ENCODE assay signal across 23 mouse cellular contexts in genomic region chr7:83594056-83594455, GRCm38 (mm10). TPM values are rescaled to one million over a fixed set of nuclear protein-coding genes. Genes with fewer than 3 reads are reported as not detected.
DNase-seq lines count a peak whose midpoint lies in the region; ATAC-seq lines count a peak whose summit lies in the region.
"Had no signal": no experiment of that assay in that cellular context is flagged by ENCODE, and none has a peak within 500 bp of the region (broad histone marks: within the 10 kb centered on the region; RNA-seq: fewer than 3 reads in every experiment).

No protein-coding gene starts in this region.

- H3K9me3 ChIP-seq in kidney, embryonic 15.5 days (replicated peaks) = no peaks in the 10 kb centered on the region
- H3K9me3 ChIP-seq in kidney, embryonic 14.5 days (ENCODE audit: control insufficient read depth, low read length) = no peaks in the 10 kb centered on the region
- H3K9me3 ChIP-seq: embryonic facial prominence, embryonic 13.5 days; embryonic facial prominence, embryonic 15.5 days; forebrain, embryonic 10.5 days; forebrain, embryonic 12.5 days had no signal

- no peaks in the 10 kb centered on the region for H3K27me3 ChIP-seq in kidney, embryonic 15.5 days
- H3K27me3 ChIP-seq in kidney, embryonic 14.5 days (ENCODE audit: control insufficient read depth, insufficient read depth, low read length) = no peaks in the 10 kb centered on the region
- H3K27me3 ChIP-seq: embryonic facial prominence, embryonic 13.5 days; embryonic facial prominence, embryonic 15.5 days; forebrain, embryonic 12.5 days had no signal

- no peaks in the 10 kb centered on the region for H3K4me1 ChIP-seq in kidney, embryonic 15.5 days
- H3K4me1 ChIP-seq in kidney, embryonic 14.5 days (ENCODE audit: control insufficient read depth, insufficient read depth, low read length) = 0 out of 2 replicates have a peak, but pooled peaks cover 4% of the 10 kb centered on the region
- H3K4me1 ChIP-seq: embryonic facial prominence, embryonic 13.5 days; embryonic facial prominence, embryonic 15.5 days; forebrain, embryonic 10.5 days; forebrain, embryonic 12.5 days had no signal

- H3K36me3 ChIP-seq in kidney, embryonic 15.5 days = no peaks in the 10 kb centered on the region
- no peaks in the 10 kb centered on the region for H3K36me3 ChIP-seq in kidney, embryonic 14.5 days (ENCODE audit: control insufficient read depth, insufficient read depth, low read length)
- H3K36me3 ChIP-seq: embryonic facial prominence, embryonic 13.5 days; embryonic facial prominence, embryonic 15.5 days; forebrain, embryonic 10.5 days; forebrain, embryonic 12.5 days had no signal

- H3K9ac ChIP-seq in kidney, embryonic 15.5 days = no peak overlapping the region
- H3K9ac ChIP-seq in kidney, embryonic 14.5 days (ENCODE audit: low read depth, low read length) = no peak overlapping the region
- H3K9ac ChIP-seq: embryonic facial prominence, embryonic 13.5 days; embryonic facial prominence, embryonic 15.5 days; forebrain, embryonic 12.5 days had no signal

- H3K27ac ChIP-seq in kidney, embryonic 15.5 days = no peak overlapping the region
- H3K27ac ChIP-seq in kidney, embryonic 14.5 days (ENCODE audit: low read depth, low read length) = no peak overlapping the region
- H3K27ac ChIP-seq: embryonic facial prominence, embryonic 13.5 days; embryonic facial prominence, embryonic 15.5 days; forebrain, embryonic 10.5 days; forebrain, embryonic 12.5 days had no signal

- H3K4me3 ChIP-seq in kidney, embryonic 15.5 days (replicated peaks) = no peak overlapping the region
- H3K4me3 ChIP-seq in kidney, embryonic 14.5 days (ENCODE audit: low read length) = no peak overlapping the region
- H3K4me3 ChIP-seq: embryonic facial prominence, embryonic 13.5 days; embryonic facial prominence, embryonic 15.5 days; erythroblast, embryonic 14.5 days; forebrain, embryonic 10.5 days; forebrain, embryonic 12.5 days had no signal

- 76% methylated on average over 3 of the region's 3 CpGs for WGBS in kidney, embryonic 15.5 days
- WGBS in kidney, embryonic 14.5 days = 77% methylated on average over 3 of the region's 3 CpGs

- DNase-seq in kidney, adult 11 months = peak; percentile 16
- peak; percentile 19 for DNase-seq in kidney, postnatal 14 days
- DNase-seq in kidney, adult 18-20 months = no peak
- peak; percentile 36 to 45 for DNase-seq in kidney, postnatal 36 days
- DNase-seq: adrenal gland, adult 2 months; adrenal gland, postnatal 10 days; adrenal gland, postnatal 25 days; cerebellum, adult 11 months; cerebellum, adult 18-20 months; cerebellum, adult 8-10 months; cerebellum, adult 9-11 months; cerebellum, postnatal 14 days; cerebellum, postnatal 36 days; embryo, embryonic 11 days had no signal

- ATAC-seq in kidney, embryonic 15.5 days (replicated peaks; ENCODE audit: low FRiP score) = no peak
- ATAC-seq in kidney, embryonic 14.5 days (ENCODE audit: low FRiP score, low TSS enrichment) = no peak
- ATAC-seq: forebrain, embryonic 14.5 days had no signal

- H3K4me2 ChIP-seq in kidney, embryonic 15.5 days = no peak overlapping the region
- no peak overlapping the region for H3K4me2 ChIP-seq in kidney, embryonic 14.5 days (replicated peaks; ENCODE audit: low read depth, low read length)
- H3K4me2 ChIP-seq: embryonic facial prominence, embryonic 13.5 days; embryonic facial prominence, embryonic 15.5 days; forebrain, embryonic 12.5 days had no signal

RNA-seq across cellular contexts. Expression of gene Tmc3, which starts 9.3 kb away (rescaled TPM):
- polyA plus RNA-seq in kidney, embryonic 15.5 days (2015; fragmentation: Nextera tagmentation; extraction: Ambion mirVana) = 1.6 TPM in 2 replicates
- polyA plus RNA-seq in kidney, embryonic 14.5 days (2014; fragmentation: Nextera tagmentation; extraction: Ambion mirVana) = 0.84 and 0.91 TPM in 2 replicates
- polyA plus RNA-seq: C2C12; erythroblast, embryonic 14.5 days had no signal

RNA-seq across cellular contexts. Expression of gene Stard5, which starts 37.7 kb away (rescaled TPM):
- polyA plus RNA-seq in kidney, embryonic 15.5 days (2015; fragmentation: Nextera tagmentation; extraction: Ambion mirVana) = 24.3 and 27.0 TPM in 2 replicates
- polyA plus RNA-seq in kidney, embryonic 14.5 days (2014; fragmentation: Nextera tagmentation; extraction: Ambion mirVana) = 13.0 and 19.4 TPM in 2 replicates
